Mouse (Mus musculus): ENCODE measurements around the gene Pigh.

Gene Pigh

DNA sequence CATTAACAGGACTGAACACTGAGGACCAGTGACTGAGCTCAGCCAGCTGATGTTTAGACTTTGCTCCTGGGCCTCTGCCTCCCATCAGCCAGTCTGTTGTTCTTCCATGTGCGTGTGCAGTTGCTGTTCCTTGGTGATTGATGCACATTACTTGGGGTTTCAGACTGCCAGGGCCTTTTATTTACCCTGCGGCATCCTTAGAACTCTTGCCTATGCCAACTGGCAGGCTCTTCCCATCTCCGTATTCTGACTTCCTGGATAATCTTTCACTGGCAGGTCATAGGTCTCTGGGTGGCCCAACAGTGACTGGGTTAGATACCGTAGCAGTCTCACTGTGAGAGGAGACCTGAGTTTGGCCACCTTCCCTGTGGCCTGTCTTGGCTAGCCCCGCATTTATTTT, 21.9 kb downstream of the Pigh start:
- DNase-seq (ENCODE audit: low read depth, low spot score) = no peak

DNA sequence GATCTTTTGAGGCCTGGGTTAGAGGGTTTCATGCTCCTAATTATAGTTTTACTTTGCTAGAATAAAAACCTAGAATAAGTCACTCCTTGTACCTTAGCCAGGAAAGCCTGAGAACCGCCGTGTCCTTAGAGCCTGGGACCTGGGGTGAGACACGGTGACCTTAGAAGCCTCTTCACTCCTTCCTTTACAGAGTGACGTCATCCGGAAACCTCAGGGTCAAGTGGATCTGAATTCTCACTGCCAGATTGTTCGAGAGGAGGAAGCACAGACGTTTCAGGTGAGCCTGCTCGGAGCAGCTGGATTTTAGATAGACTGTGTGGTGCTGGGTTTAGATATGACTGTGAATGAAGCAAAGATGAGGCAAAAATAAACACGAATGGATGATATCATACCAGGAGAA, 23.0 kb downstream of the Pigh start:
- no peak for DNase-seq (ENCODE audit: low read depth, low spot score)

DNA sequence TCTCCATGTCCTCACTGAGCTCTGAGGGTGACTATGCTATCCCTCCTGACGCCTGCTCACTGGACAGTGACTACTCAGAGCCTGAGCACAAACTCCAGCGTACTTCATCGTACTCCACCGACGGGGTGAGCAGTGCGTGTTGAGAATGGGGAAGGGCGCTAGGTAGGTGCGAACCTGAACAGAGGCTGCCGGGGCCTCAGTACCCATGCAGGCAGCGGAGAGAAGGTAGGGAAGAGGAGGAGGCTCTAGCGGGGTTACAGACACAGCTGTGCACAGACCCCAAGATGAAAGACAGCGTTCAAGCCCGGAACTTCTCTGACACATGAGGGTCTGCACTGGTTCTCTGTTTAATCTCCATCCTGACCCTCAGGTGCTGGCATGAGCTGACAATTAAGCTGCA, 25.0 kb downstream of the Pigh start:
- DNase-seq (ENCODE audit: low read depth, low spot score) = no peak

GRCm38 (mm10) chr12:79060766-79061652, 28.4 kb downstream of the Pigh start:
- DNase-seq (ENCODE audit: low read depth, low spot score) = no peak

GRCm38 (mm10) chr12:79060134-79060533, 29.3 kb downstream of the Pigh start:
- DNase-seq (ENCODE audit: low read depth, low spot score) = no peak

DNA sequence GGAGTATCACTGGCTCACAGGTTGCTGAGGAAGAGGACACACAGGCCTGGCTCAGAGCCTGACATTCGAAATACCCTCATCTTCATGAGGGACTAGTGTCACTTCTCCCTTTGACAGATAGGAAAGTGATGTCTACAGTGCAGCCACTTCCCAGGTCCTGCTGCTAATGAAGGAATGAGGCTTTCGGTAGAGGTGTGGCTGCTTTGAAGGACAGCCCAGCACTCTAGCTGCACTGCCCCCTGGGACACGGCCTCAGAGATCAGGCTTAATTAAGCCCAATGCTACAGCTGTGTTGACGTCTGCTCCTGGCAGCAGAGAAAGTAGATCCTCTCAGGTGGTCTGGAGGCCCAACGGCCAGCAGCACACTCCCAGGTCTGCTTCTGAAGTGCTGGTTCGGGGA, 29.9 kb downstream of the Pigh start:
- no peak for DNase-seq (ENCODE audit: low read depth, low spot score)

- DNase-seq (ENCODE audit: low read depth, low spot score) = no peak
Observed at GRCm38 (mm10) chr12:79055276-79055675, 34.2 kb downstream of the Pigh start.

DNA sequence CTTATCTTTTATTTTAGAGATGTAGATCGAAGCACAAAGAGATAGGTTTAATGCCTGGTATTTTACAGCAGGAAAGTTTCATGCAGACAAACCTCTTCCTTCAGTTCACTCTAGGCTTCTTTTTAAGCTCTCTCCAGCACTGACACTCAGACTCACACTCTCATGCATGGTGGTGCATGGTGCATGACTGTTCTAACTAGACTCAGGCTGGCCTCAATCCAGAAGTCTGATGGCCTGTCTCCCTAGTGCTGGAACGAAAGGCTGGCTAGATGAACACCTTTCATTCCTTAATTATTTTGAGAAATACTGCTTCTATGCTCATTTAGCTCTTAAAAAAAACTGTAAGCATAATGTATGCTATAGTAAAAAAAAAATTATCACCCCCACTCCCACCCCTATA, 37.4 kb downstream of the Pigh start:
- no peak for DNase-seq (ENCODE audit: low read depth, low spot score)

DNA sequence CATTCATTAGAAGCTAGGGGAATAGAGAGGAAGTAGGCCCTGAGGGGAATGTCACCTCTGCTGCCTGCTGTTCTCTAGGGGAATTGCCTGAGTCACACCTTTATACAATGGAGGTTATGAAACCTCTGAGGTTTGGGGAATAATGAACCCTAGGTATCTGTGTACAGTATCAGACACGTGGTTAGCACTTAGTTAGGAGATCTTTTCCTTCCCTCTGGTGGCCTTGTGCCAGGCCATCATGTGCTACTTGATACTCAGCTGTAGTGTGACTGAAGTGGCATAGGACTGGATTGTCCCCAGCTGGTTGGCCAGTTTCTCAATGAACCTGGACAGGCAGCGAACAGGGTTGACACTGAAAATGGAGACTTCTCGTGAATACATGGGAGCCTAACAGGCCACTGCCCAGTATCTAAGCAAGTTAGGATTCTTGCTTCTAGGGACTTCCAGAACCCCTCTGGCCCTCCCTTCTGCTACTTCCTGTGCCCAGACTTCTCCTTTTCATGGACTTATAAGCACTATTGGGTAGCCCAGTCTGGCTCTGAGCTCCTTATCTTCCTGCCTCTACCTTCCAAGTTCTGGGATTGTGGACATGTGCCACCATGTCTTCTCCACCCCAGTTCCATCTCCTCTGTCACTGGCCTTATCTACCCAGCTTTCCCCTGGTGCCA, 38.8 kb downstream of the Pigh start:
- DNase-seq (ENCODE audit: low read depth, low spot score) = no peak

DNA sequence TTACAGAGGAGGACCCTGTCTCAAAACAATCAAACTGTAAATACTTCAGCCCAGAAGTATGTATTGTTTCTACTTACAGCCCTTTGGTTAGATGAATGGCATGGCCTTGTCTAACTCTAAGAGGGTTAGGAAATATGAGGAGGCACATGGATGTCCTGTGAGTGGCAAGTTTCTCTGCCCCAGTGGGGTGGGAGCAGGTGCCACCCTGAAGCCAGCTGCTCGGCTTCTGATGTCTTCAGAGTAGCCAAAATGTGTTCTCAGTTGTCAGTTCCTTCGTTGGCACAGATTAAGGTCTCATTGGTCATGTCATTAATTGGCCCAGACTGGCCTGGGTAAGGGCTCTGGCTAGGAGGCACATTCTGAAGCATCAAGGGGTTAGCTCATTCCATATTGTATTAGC, 39.6 kb downstream of the Pigh start:
- DNase-seq (ENCODE audit: low read depth, low spot score) = no peak

DNA sequence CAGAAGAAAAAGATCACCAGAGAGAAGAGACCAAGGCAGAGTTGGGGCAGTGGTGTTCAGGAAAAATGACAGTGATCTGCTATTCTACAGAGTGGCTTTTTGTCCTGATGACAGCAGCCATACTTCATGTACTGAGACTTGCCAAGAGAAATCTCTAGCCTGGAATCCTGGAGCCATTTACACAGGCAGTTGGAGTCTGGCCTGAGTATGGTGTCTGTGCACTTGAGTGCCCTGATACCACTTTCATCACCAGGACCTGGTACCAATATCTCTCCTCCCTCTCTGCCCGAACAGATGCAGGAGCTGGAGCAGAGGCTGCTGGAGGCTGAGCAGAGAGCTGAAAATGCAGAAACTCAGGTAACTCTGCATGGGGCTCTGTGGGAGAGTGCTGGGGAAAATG, 40.6 kb downstream of the Pigh start:
- no peak for DNase-seq (ENCODE audit: low read depth, low spot score)

GRCm38 (mm10) chr12:79047203-79047602, 42.2 kb downstream of the Pigh start:
- DNase-seq (ENCODE audit: low read depth, low spot score) = no peak

GRCm38 (mm10) chr12:79046171-79046570, 43.3 kb downstream of the Pigh start:
- DNase-seq (ENCODE audit: low read depth, low spot score) = no peak

- no peak for DNase-seq (ENCODE audit: low read depth, low spot score)
Observed at GRCm38 (mm10) chr12:79044668-79045067, 44.8 kb downstream of the Pigh start.

GRCm38 (mm10) chr12:79041436-79041835, 48.0 kb downstream of the Pigh start:
- DNase-seq (ENCODE audit: low read depth, low spot score) = no peak

GRCm38 (mm10) chr12:79040201-79040827, 49.1 kb downstream of the Pigh start:
- DNase-seq (ENCODE audit: low read depth, low spot score) = no peak

- no peak for DNase-seq (ENCODE audit: low read depth, low spot score)
Observed at GRCm38 (mm10) chr12:79039708-79040107, 49.7 kb downstream of the Pigh start.

DNA sequence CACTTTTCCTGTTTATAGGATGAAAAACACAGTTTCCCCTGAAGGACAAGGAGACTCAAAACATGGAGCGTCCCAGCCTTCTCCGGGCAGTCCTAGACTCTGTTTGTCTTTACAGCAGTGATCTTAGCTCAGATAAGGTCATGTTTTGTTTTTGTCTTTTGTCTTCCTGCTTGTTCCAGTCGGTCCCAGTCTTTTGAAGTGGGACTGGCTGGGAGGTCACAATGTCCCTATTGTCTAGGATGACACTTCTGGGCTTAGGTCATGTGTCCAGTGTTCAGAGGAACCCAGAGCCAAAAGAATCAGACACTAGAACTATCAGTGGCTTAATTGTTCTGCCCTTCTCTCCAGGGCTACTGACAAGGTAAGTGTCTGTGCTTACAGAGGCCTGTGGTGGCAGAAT, 54.1 kb downstream of the Pigh start:
- no peak for DNase-seq (ENCODE audit: low read depth, low spot score)

DNA sequence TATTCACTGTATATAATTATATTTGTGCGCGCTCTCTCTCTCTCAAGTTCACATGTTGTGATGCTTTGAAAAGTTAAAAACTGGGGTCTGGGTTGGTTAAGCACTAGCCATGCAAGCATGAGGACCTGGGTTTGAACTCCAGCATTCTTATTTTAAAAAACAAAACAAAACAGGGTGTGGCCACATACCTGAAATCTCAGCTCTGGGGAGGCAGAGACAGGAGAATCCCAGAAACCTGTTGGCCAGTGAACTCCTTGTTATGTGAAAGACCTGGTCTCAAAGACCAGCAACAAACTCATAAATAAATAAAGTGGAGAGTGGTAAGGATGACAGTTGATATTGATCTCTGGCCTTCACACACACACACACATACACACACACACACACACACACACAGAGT, 55.1 kb downstream of the Pigh start:
- DNase-seq (ENCODE audit: low read depth, low spot score) = no peak

All from retina, adult 2 months (tissue).